Mouse (Mus musculus): Measurements from ENCODE around the gene Gls. TPM values are rescaled to one million over a fixed set of nuclear protein-coding genes. Genes with fewer than 3 reads are reported as not detected.

The Gls gene
- polyA plus RNA-seq, 1 experiment: 9.3 TPM

DNA sequence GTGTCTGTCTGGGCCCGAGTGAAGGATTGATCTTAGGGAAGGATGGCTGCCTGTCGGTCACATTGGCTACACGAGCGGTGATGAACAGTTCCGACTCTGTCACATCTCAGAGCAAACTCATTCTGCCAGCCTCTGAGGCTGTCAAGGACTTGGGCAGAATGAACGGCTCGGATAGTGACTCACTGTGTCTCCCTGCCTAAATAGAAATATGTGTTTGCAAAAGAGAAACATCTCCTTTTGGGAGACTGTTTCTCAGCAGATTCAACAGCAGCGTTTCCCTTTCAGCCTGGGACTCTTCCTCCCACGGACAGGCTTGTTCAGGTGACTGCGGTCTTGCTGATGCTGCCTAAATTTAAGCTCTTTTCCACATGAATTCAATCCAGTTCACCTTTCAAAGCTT is 76.7 kb downstream of the Gls start:
- Histone ChIP-seq H3K36me3 (ENCODE audit: control insufficient read depth, insufficient read depth, low read length) (peaks cover 1% of the 10 kb centered on the region), H3K4me3 (ENCODE audit: control insufficient read depth, low read depth, low read length) (no peak overlapping the region), H3K4me1 (ENCODE audit: control insufficient read depth, insufficient read depth, low read length) (no peaks in the 10 kb centered on the region; the same call in 1 of the 2 replicates), H3K27me3 (ENCODE audit: control insufficient read depth, insufficient read depth, low read length) (no peaks in the 10 kb centered on the region), H3K27ac (ENCODE audit: control insufficient read depth, insufficient read depth, low read depth, low read length) (no peak overlapping the region)
- no peak for TF ChIP-seq CTCF (IDR thresholded peaks at IDR 0.05; ENCODE audit: control insufficient read depth, insufficient read depth, insufficient replicate concordance, low read depth, low read length)
- TF ChIP-seq POLR2A (IDR thresholded peaks at IDR 0.05; ENCODE audit: control insufficient read depth, low read depth, low read length): no peak

DNA sequence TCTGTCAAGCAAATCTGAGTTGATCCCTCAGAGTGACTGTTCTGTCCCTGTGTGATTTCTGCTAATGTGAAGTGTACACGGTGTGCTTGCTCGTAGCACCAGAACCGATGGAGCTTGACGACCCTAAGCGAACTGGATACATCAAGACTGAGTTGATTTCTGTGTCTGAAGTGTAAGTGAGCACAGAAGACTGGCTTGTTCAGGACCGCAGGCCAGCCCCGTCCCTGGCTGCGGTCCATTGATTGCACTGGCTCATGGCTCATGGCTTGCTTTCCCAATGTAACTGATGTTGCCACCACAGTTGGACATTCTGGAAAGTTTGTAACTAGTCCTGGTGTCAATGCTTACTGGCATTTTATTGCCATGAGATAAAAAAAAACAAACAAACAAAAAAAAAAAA is 78.1 kb downstream of the Gls start:
- Histone ChIP-seq H3K36me3 (ENCODE audit: control insufficient read depth, insufficient read depth, low read length) (peaks cover 4% of the 10 kb centered on the region), H3K27me3 (ENCODE audit: control insufficient read depth, insufficient read depth, low read length) (no peaks in the 10 kb centered on the region), H3K4me1 (ENCODE audit: control insufficient read depth, insufficient read depth, low read length) (no peaks in the 10 kb centered on the region; the same call in 1 of the 2 replicates), H3K4me3 (ENCODE audit: control insufficient read depth, low read depth, low read length) (no peak overlapping the region), H3K27ac (ENCODE audit: control insufficient read depth, insufficient read depth, low read depth, low read length) (no peak overlapping the region)
- TF ChIP-seq CTCF (IDR thresholded peaks at IDR 0.05; ENCODE audit: control insufficient read depth, insufficient read depth, insufficient replicate concordance, low read depth, low read length) (no peak), POLR2A (IDR thresholded peaks at IDR 0.05; ENCODE audit: control insufficient read depth, low read depth, low read length) (no peak)

DNA sequence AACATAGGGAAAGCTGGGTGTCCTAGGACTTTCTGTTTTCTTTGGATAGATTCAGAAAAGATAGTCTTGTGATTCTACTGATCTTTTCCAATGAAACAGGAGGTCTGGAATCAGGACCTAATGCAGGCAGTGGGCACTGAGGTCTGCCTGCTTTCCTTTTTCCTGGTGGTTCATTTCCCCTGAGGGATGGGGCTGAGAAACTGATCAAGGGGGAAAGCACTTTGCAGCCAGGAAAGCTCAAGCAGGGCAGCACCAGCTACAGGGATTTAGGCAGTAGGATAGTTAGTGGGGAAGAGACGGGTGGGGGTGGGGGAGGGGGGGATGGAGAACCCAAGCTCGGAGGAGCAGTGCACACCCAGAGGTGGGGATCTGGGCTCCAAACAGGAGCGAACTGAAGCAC is 80.1 kb downstream of the Gls start:
- Histone ChIP-seq H3K4me3 (ENCODE audit: control insufficient read depth, low read depth, low read length) (no peak overlapping the region), H3K27me3 (ENCODE audit: control insufficient read depth, insufficient read depth, low read length) (no peaks in the 10 kb centered on the region), H3K4me1 (ENCODE audit: control insufficient read depth, insufficient read depth, low read length) (no peaks in the 10 kb centered on the region; the same call in 1 of the 2 replicates), H3K36me3 (ENCODE audit: control insufficient read depth, insufficient read depth, low read length) (peaks cover 4% of the 10 kb centered on the region), H3K27ac (ENCODE audit: control insufficient read depth, insufficient read depth, low read depth, low read length) (no peak overlapping the region)
- TF ChIP-seq CTCF (IDR thresholded peaks at IDR 0.05; ENCODE audit: control insufficient read depth, insufficient read depth, insufficient replicate concordance, low read depth, low read length) (no peak), POLR2A (IDR thresholded peaks at IDR 0.05; ENCODE audit: control insufficient read depth, low read depth, low read length) (no peak)

DNA sequence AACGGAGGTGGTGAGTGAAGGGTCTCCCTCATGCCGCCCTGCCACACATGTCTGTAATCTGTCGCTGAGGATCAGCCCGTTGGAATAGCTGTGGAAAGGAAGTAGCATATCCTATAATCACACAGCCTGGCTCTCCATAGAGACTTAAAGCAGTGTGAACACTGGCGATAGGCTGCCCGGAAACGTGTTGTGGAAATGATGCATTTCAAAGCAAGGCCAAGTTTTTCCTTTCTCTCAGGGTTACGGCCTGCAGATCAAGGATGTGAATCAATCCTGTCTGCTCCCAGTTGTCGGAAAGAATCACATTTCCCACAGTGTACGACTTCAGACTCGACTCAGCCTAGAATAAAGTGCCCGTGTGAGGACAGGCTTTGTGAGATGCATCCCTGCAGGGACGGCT is 80.7 kb downstream of the Gls start:
- TF ChIP-seq POLR2A (IDR thresholded peaks at IDR 0.05; ENCODE audit: control insufficient read depth, low read depth, low read length) (no peak), CTCF (IDR thresholded peaks at IDR 0.05; ENCODE audit: control insufficient read depth, insufficient read depth, insufficient replicate concordance, low read depth, low read length) (no peak)
- H3K4me1 ChIP-seq (ENCODE audit: control insufficient read depth, insufficient read depth, low read length): no peaks in the 10 kb centered on the region; the same call in 1 of the 2 replicates
- H3K4me3 ChIP-seq (ENCODE audit: control insufficient read depth, low read depth, low read length): no peak overlapping the region
- H3K27ac ChIP-seq (ENCODE audit: control insufficient read depth, insufficient read depth, low read depth, low read length): no peak overlapping the region
- H3K27me3 ChIP-seq (ENCODE audit: control insufficient read depth, insufficient read depth, low read length): no peaks in the 10 kb centered on the region
- H3K36me3 ChIP-seq (ENCODE audit: control insufficient read depth, insufficient read depth, low read length): peaks cover 4% of the 10 kb centered on the region

DNA sequence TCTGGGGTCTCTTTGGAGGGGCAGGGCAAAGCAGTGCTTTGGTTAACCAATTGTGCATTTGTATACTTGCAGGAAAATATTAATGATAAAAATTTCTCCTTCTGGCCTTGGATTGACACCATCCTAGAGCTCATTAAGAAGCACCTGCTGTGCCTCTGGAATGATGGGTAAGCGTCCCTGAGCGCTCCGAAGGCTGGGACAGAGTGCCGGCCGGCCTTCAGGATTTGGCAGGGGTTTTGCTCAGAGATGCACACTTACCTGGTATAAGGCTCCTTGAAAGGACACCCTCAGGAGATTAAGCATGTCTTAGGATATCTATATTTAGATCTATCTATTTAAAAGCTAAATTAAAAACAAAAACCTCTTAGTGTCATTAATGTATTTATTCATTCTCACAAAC is 81.9 kb downstream of the Gls start:
- TF ChIP-seq CTCF (IDR thresholded peaks at IDR 0.05; ENCODE audit: control insufficient read depth, insufficient read depth, insufficient replicate concordance, low read depth, low read length) (no peak), POLR2A (IDR thresholded peaks at IDR 0.05; ENCODE audit: control insufficient read depth, low read depth, low read length) (no peak)
- Histone ChIP-seq H3K4me1 (ENCODE audit: control insufficient read depth, insufficient read depth, low read length) (no peaks in the 10 kb centered on the region), H3K27me3 (ENCODE audit: control insufficient read depth, insufficient read depth, low read length) (no peaks in the 10 kb centered on the region), H3K4me3 (ENCODE audit: control insufficient read depth, low read depth, low read length) (no peak overlapping the region), H3K27ac (ENCODE audit: control insufficient read depth, insufficient read depth, low read depth, low read length) (no peak overlapping the region), H3K36me3 (ENCODE audit: control insufficient read depth, insufficient read depth, low read length) (peaks cover 4% of the 10 kb centered on the region)

DNA sequence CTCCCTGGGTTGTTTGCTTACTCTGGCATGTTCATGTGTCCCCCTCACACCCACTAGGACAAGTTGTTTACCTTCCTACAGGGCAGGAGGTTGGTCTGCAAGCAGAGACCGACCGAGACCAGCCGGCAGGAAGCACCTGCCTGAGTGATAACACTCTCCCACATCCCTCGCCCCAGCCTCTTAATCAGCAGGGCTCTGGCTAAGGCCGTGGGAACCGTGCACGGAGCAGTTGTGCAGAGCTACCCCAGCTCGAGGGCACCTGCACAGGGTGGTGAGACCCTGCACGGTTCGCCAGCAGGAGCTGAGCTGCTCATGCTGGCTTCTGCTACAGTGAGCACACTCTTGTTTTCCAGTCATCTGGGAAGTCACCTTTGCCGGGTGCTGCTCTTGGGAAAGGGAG is 82.4 kb downstream of the Gls start:
- no peak overlapping the region for H3K27ac ChIP-seq (ENCODE audit: control insufficient read depth, insufficient read depth, low read depth, low read length)
- TF ChIP-seq POLR2A (IDR thresholded peaks at IDR 0.05; ENCODE audit: control insufficient read depth, low read depth, low read length) (no peak), CTCF (IDR thresholded peaks at IDR 0.05; ENCODE audit: control insufficient read depth, insufficient read depth, insufficient replicate concordance, low read depth, low read length) (no peak)
- no peak overlapping the region for H3K4me3 ChIP-seq (ENCODE audit: control insufficient read depth, low read depth, low read length)
- H3K4me1 ChIP-seq (ENCODE audit: control insufficient read depth, insufficient read depth, low read length): no peaks in the 10 kb centered on the region
- no peaks in the 10 kb centered on the region for H3K27me3 ChIP-seq (ENCODE audit: control insufficient read depth, insufficient read depth, low read length)
- peaks cover 4% of the 10 kb centered on the region for H3K36me3 ChIP-seq (ENCODE audit: control insufficient read depth, insufficient read depth, low read length)

DNA sequence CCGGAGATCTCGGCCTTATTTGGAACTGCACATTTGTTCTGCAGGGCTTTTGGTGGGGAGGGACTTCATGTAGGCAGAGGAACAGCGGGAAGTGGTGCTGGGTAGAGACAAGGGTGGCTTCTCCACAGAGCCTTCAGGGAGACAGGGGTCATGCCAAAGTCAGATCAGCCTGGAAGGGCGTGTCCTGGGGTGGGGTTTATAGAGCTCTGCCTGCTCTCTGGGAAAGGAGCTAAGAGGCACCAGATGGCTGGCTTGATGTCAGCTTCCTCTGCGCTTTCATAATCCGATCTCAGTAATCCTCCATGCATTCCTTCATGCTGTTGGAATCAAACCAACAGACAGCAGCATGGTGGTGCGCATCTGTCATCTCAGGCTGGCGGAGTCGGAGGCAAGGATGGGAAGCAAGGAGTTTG is 83.1 kb downstream of the Gls start:
- Histone ChIP-seq H3K4me3 (ENCODE audit: control insufficient read depth, low read depth, low read length) (no peak overlapping the region), H3K4me1 (ENCODE audit: control insufficient read depth, insufficient read depth, low read length) (no peaks in the 10 kb centered on the region), H3K27ac (ENCODE audit: control insufficient read depth, insufficient read depth, low read depth, low read length) (no peak overlapping the region), H3K27me3 (ENCODE audit: control insufficient read depth, insufficient read depth, low read length) (no peaks in the 10 kb centered on the region), H3K36me3 (ENCODE audit: control insufficient read depth, insufficient read depth, low read length) (peaks cover 3% of the 10 kb centered on the region; the same call in 1 of the 2 replicates)
- TF ChIP-seq CTCF (IDR thresholded peaks at IDR 0.05; ENCODE audit: control insufficient read depth, insufficient read depth, insufficient replicate concordance, low read depth, low read length) (no peak), POLR2A (IDR thresholded peaks at IDR 0.05; ENCODE audit: control insufficient read depth, low read depth, low read length) (no peak)

DNA sequence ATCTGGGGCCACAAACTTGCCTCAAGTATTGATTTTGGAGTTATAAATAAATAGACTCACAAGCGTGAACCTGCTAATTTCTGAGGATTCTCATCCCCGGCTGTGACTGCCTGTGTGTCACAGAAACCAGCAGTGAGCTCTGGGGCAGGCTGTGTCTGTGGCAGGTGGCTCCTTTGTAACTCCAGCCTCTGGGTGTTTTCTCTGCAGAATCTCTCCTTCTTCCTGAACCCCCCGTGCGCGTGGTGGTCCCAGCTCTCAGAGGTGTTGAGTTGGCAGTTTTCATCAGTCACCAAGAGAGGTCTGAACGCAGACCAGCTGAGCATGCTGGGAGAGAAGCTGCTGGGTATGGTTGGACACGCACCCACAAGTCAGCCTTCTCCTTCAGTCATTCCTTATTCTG is 84.3 kb downstream of the Gls start:
- no peaks in the 10 kb centered on the region for H3K4me1 ChIP-seq (ENCODE audit: control insufficient read depth, insufficient read depth, low read length)
- no peak overlapping the region for H3K4me3 ChIP-seq (ENCODE audit: control insufficient read depth, low read depth, low read length)
- H3K27ac ChIP-seq (ENCODE audit: control insufficient read depth, insufficient read depth, low read depth, low read length): no peak overlapping the region
- peaks cover 3% of the 10 kb centered on the region for H3K36me3 ChIP-seq (ENCODE audit: control insufficient read depth, insufficient read depth, low read length)
- TF ChIP-seq CTCF (IDR thresholded peaks at IDR 0.05; ENCODE audit: control insufficient read depth, insufficient read depth, insufficient replicate concordance, low read depth, low read length): no peak
- no peak for TF ChIP-seq POLR2A (IDR thresholded peaks at IDR 0.05; ENCODE audit: control insufficient read depth, low read depth, low read length)
- H3K27me3 ChIP-seq (ENCODE audit: control insufficient read depth, insufficient read depth, low read length): no peaks in the 10 kb centered on the region
